Mouse (Mus musculus) embryo, embryonic 9.5 days (tissue): ENCODE data around the gene Olfr13.
"Not testable (repeated sequence)": the region's sequence is repeated elsewhere in the genome, so short reads cannot be mapped to it uniquely, and the experiment has no call there.

Source experiments
- DNase-seq: peaks from one replicate; pipeline ENCODE4 v3.0.0-alpha.2; 2017; ENCODE audit errors: extremely low spot score

Gene Olfr13

GRCm38 (mm10) chr6:43171840-43172239, at the start of gene Olfr13:
TSS of gene Olfr13 (plus strand) at chr6:43172140.
- no peak for DNase-seq

GRCm38 (mm10) chr6:43146267-43146666, 25.7 kb upstream of the Olfr13 start, which contains the start of gene Olfr237-ps1:
TSS of gene Olfr237-ps1 (plus strand) at chr6:43146567.
- not testable (repeated sequence) for DNase-seq

GRCm38 (mm10) chr6:43159502-43159901, 12.4 kb upstream of the Olfr13 start:
- no peak for DNase-seq

- no peak for DNase-seq
Measured at GRCm38 (mm10) chr6:43162982-43163381, 9.0 kb upstream of the Olfr13 start, which contains the start of gene Olfr437. TSS of gene Olfr437 (plus strand) at chr6:43163282.

GRCm38 (mm10) chr6:43167246-43167645, 4.7 kb upstream of the Olfr13 start:
- no peak for DNase-seq

- DNase-seq, result no peak
Measured at GRCm38 (mm10) chr6:43178129-43178528, 6.2 kb downstream of the Olfr13 start.

GRCm38 (mm10) chr6:43178584-43179501, 6.9 kb downstream of the Olfr13 start:
- no peak for DNase-seq

- DNase-seq, result no peak
Measured at GRCm38 (mm10) chr6:43190986-43191385, 19.0 kb downstream of the Olfr13 start.

- no peak for DNase-seq
Measured at GRCm38 (mm10) chr6:43196781-43197180, 24.8 kb downstream of the Olfr13 start, which contains the start of gene Olfr435. TSS of gene Olfr435 (plus strand) at chr6:43197146.

- no peak for DNase-seq
Measured at GRCm38 (mm10) chr6:43198094-43198493, 26.2 kb downstream of the Olfr13 start.

GRCm38 (mm10) chr6:43202786-43203185, 30.8 kb downstream of the Olfr13 start:
- no peak for DNase-seq

GRCm38 (mm10) chr6:43205355-43205754, 33.4 kb downstream of the Olfr13 start:
- no peak for DNase-seq

GRCm38 (mm10) chr6:43212873-43213272, 40.9 kb downstream of the Olfr13 start, which contains the start of gene Olfr434:
TSS of gene Olfr434 (plus strand) at chr6:43213021.
- DNase-seq, result not testable (repeated sequence)
